Mouse (Mus musculus) limb, embryonic 14.5 days (tissue): ENCODE results near the gene Zfp697. TPM values are rescaled to one million over a fixed set of nuclear protein-coding genes. Genes with fewer than 3 reads are reported as not detected.

Experiments used
- ATAC-seq: fragments of 200-750 bp; cut with Nextera tagmentation; 2 replicates; pipeline ENCODE4 v1.8.0; 2017; ENCODE audit warnings: low read depth, moderate number of reproducible peaks, moderate TSS enrichment; ENCODE audit not compliant: low FRiP score
- DNase-seq: peaks from one replicate; pipeline ENCODE4 v3.0.0-alpha.2; 2015; ENCODE audit warnings: low spot score
- H3K27ac ChIP-seq: fragments of 300-500 bp; sonication (generic); replicated peaks from 2 replicates; pipeline ENCODE4 v1.5.1; 2014; ENCODE audit warnings: low read depth, mild to moderate bottlenecking, low read length, moderate library complexity, mixed read lengths
- H3K27me3 ChIP-seq: fragments of 300-500 bp; sonication (generic); 2 replicates; pipeline ENCODE4 v1.6.1; 2014; ENCODE audit warnings: low read length, mixed read lengths; ENCODE audit not compliant: control insufficient read depth, insufficient read depth
- H3K36me3 ChIP-seq: fragments of 300-500 bp; sonication (generic); 2 replicates; pipeline ENCODE4 v1.6.1; 2014; ENCODE audit warnings: mild to moderate bottlenecking, low read length, moderate library complexity, mixed read lengths; ENCODE audit not compliant: control insufficient read depth, insufficient read depth
- H3K4me1 ChIP-seq: fragments of 300-500 bp; sonication (generic); 2 replicates; pipeline ENCODE4 v1.6.1; 2014; ENCODE audit warnings: antibody characterized with exemption, low read length, mixed read lengths; ENCODE audit not compliant: control insufficient read depth, insufficient read depth
- H3K4me2 ChIP-seq: fragments of 300-500 bp; sonication (generic); replicated peaks from 2 replicates; pipeline ENCODE4 v1.6.1; 2014; ENCODE audit warnings: low read depth, mild to moderate bottlenecking, low read length, moderate library complexity; ENCODE audit not compliant: severe bottlenecking
- H3K4me3 ChIP-seq: fragments of 300-500 bp; sonication (generic); replicated peaks from 2 replicates; pipeline ENCODE4 v1.5.1; 2014; ENCODE audit warnings: low read length
- H3K9ac ChIP-seq: fragments of 300-500 bp; sonication (generic); 2 replicates; pipeline ENCODE4 v1.6.1; 2014; ENCODE audit warnings: mild to moderate bottlenecking, low read depth, low read length, moderate library complexity; ENCODE audit not compliant: severe bottlenecking
- H3K9me3 ChIP-seq: fragments of 300-500 bp; sonication (generic); 2 replicates; pipeline ENCODE4 v1.6.1; 2016; ENCODE audit warnings: low read length; ENCODE audit not compliant: control insufficient read depth
- POLR2A ChIP-seq: fragments of 200-500 bp; IDR thresholded peaks from 2 replicates; pipeline ENCODE4 v1.8.0; 2012; ENCODE audit warnings: inconsistent platforms, mild to moderate bottlenecking, moderate library complexity, borderline replicate concordance; ENCODE audit not compliant: insufficient read depth, insufficient read length; ENCODE audit errors: extremely low read depth
- WGBS: fragments of 180-500 bp; shearing (Covaris S2); extraction: QIAGEN DNeasy Blood & Tissue Kit; methylation state at CpG from one replicate; pipeline ENCODE4 v1.1.7; 2014; 5-methylcytosine and 5-hydroxymethylcytosine counted together
- polyA plus RNA-seq, 2 experiments: library from polyadenylated mRNA; depleted of rRNA in 1 of 2; stranded (reverse) in 1 of 2; unstranded in 1 of 2; fragments of >200 nt; fragmentation: Nextera tagmentation in 1 of 2; extraction: Ambion mirVana in 1 of 2; gene quantifications; 2 replicates each; pipeline versions ENCODE4 v1.2.1 to v1.2.3; 2012 to 2014

The Zfp697 gene
- polyA plus RNA-seq (2012; rRNA removed) (6.4 and 7.7 TPM in 2 replicates), polyA plus RNA-seq (2014; fragmentation: Nextera tagmentation; extraction: Ambion mirVana) (8.6 and 8.9 TPM in 2 replicates)

- Histone ChIP-seq H3K27ac (peak within 1 kb of the TSS; percentile 46; the same call in 1 of the 2 replicates), H3K9me3 (no peaks in the 10 kb centered on the region), H3K27me3 (no peaks in the 10 kb centered on the region), H3K4me3 (peak within 1 kb of the TSS; percentile 72), H3K9ac (peak within 1 kb of the TSS; percentile 80), H3K4me2 (peak within 1 kb of the TSS; percentile 85), H3K4me1 (peaks cover 14% of the 10 kb centered on the region), H3K36me3 (no peaks in the 10 kb centered on the region)
- ATAC-seq (peak; percentile 88), DNase-seq (peak; percentile 85)
- under 1% methylated on average over 37 of the region's 42 CpGs for WGBS
- peak; percentile 61; the same call in 1 of the 2 replicates for TF ChIP-seq POLR2A
These were observed at the start of gene Zfp697 for GRCm38 (mm10) chr3:98382246-98382939. TSS of gene Zfp697 (plus strand) at chr3:98382461.

DNA sequence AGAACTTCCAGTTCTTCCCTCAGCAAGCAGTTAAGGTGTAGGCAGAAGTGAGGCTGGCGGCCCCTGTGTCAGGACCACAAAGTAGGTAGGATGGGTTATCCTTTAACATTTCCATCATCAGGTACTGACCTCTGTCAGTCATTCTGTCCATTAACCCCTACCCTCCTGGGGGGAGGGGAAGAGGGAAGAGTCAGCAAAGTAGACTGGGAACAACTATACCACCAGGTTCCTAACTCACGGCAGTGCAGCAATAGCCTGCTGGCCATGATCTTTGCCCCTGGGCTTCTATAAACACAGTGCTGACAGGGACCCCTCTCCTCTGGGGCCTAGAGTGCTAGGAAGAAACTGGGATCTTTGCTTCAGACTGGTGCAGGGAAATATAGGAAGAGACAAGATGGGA lies 48.3 kb upstream of the Zfp697 start:
- DNase-seq = no peak
- peaks cover 31% of the 10 kb centered on the region for H3K4me1 ChIP-seq
- no peak overlapping the region for H3K4me3 ChIP-seq
- H3K36me3 ChIP-seq = peaks cover 41% of the 10 kb centered on the region
- H3K27ac ChIP-seq = no peak overlapping the region
- no peak overlapping the region for H3K9ac ChIP-seq
- no peaks in the 10 kb centered on the region for H3K27me3 ChIP-seq
- WGBS = 74% methylated on average over 2 of the region's 2 CpGs
- ATAC-seq = no peak
- no peak for TF ChIP-seq POLR2A
- H3K4me2 ChIP-seq = no peak overlapping the region
- H3K9me3 ChIP-seq = no peaks in the 10 kb centered on the region

GRCm38 (mm10) chr3:98335331-98335730 lies 46.9 kb upstream of the Zfp697 start:
- Histone ChIP-seq H3K9me3 (no peaks in the 10 kb centered on the region), H3K4me1 (peaks cover 31% of the 10 kb centered on the region), H3K4me3 (no peak overlapping the region), H3K4me2 (no peak overlapping the region), H3K36me3 (peaks cover 28% of the 10 kb centered on the region), H3K9ac (no peak overlapping the region), H3K27ac (no peak overlapping the region), H3K27me3 (no peaks in the 10 kb centered on the region)
- ATAC-seq (no peak), DNase-seq (no peak)
- no peak for TF ChIP-seq POLR2A

DNA sequence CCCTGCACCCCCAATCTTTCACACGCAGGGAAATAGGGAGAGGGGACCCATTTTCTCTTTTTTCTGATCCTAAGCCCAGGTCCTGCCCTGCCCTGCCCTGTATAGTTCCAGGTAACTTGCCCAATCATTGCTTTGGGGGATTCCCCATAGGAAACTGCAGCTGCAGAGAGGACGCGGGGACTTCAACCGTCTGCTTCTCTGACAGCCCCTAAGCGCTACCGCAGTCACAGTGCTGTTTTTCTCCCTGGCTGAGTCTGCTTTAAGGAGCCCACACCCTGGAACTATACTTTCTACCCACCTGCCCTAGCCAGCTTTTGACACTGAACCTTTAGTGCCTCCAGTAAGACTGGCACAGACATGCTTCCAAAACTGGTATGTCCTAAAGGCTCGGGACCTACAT lies 46.4 kb upstream of the Zfp697 start:
- Histone ChIP-seq H3K9ac (no peak overlapping the region), H3K4me3 (no peak overlapping the region), H3K9me3 (no peaks in the 10 kb centered on the region), H3K27ac (no peak overlapping the region), H3K4me1 (peaks cover 31% of the 10 kb centered on the region), H3K36me3 (peaks cover 24% of the 10 kb centered on the region), H3K27me3 (no peaks in the 10 kb centered on the region), H3K4me2 (no peak overlapping the region)
- TF ChIP-seq POLR2A = no peak
- WGBS = 70% methylated on average over 7 of the region's 7 CpGs
- ATAC-seq (no peak), DNase-seq (no peak)

DNA sequence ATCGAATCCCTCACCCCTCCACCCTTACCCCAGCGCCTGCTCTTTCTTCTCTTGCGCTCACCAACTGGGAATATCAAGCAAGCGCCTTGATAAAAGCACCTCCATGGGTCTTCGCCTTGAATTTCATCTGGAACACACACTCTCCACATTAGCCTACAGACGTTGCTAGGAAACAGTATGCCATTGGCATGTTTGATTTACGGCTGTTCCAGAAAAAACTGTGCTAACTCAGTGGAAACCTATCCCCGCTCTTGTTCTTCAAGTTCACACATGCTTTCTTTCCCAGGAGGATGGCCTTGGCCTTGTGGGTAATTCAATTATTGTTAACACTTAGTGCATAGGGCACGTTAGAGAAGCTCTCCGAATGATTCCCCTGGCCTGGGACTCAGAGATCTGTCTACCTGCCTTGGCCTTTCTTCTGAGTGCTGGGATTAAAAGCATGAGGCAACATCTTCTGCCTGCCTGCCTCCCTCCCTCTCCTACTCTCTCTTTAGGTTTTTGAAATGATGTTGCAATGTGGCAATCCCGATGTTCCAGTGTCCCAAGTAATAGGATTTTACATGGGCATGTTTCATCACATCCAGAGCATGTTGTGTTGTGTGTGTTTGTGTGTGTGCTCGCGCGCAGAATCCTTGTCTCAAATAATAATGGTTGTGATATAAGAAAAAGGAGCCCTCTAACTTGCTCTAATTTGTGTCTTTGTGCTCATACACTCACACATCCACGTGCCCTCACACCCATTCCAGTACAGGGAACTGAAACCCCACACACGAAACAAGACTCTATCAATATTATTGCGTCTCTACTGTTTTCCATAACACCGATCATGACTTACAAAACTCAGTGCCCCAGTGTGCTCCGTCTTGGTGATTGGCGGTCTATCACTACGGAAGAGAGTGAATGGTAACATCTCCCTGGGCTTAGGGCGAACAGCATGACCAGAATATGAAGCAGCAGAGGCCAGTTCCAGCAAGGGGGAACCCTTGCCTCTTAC lies 45.3 kb upstream of the Zfp697 start:
- Histone ChIP-seq H3K4me1 (peaks cover 31% of the 10 kb centered on the region), H3K36me3 (peaks cover 16% of the 10 kb centered on the region), H3K27ac (0 out of 2 replicates have a peak overlapping the region, but pooled peaks have one; percentile 5), H3K9me3 (no peaks in the 10 kb centered on the region), H3K4me3 (no peak overlapping the region), H3K4me2 (peak overlapping the region; percentile 85; the same call in 1 of the 2 replicates), H3K9ac (no peak overlapping the region), H3K27me3 (no peaks in the 10 kb centered on the region)
- peak; percentile 68 for DNase-seq
- no peak for TF ChIP-seq POLR2A
- no peak for ATAC-seq
- WGBS = 68% methylated on average over 22 of the region's 22 CpGs
